Comparison of ENCODE assay signal across 9 mouse cellular contexts in the genomic region with DNA sequence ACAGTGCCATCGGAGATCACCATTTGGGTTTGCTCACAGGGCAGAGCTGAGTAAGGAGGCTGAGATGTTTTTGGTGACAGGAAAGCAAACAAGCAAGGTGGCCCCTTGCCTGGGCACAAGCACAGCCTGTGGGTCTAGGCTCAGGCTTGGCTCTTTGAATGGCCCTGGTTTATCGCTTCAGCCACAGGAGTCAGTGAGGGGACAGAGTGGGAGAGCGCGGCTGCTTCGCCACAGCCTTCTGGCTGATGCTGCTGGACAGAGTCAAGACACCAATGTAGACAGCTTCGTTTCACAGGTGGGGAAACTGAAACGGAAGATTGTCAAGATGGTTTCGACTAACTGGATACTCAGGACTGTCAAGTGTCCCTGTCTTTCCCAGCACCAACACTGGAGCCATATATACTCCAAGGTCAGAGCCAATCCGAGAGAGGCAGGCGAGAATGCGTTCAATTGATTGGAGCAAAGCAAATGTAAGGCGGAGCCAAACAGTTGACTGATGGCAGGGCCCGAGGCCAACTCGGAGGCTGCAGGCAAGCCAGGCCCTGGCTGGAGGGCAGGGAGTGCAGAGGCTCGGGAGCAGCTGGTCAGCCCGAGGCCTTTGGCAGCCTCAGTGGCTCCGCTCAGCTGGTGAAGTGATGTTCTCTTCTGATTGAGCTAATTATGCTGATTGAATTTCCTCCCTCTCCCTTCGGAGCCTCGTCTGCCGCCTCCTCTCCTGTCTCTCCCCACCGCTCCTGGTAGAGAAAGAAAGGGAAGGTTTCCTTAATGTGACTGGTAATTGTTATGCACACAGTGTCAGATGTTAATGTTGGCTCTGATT.
DNase-seq lines count a peak whose midpoint lies in the region; ATAC-seq and TF ChIP-seq lines count a peak whose summit lies in the region.
"Had no signal": no experiment of that assay in that cellular context is flagged by ENCODE, and none has a peak within 500 bp of the region (broad histone marks: within the 10 kb centered on the region; RNA-seq: fewer than 3 reads in every experiment).

No protein-coding gene starts in this region.

- peaks cover 12% of the 10 kb centered on the region for H3K27me3 ChIP-seq in intestine, embryonic 14.5 days (replicated peaks; ENCODE audit: control insufficient read depth, insufficient read depth, low read length)
- H3K27me3 ChIP-seq in intestine, postnatal 0 days (replicated peaks; ENCODE audit: control insufficient read depth, insufficient read depth, low read length): no peaks in the 10 kb centered on the region
- H3K27me3 ChIP-seq in neural tube, embryonic 12.5 days (replicated peaks): no peaks in the 10 kb centered on the region

- peak; percentile 58 for DNase-seq in intestine, embryonic 14.5 days (ENCODE audit: low spot score)
- DNase-seq in cerebellum, postnatal 25 days: peak; percentile 78 to 85
- peak; percentile 28 to 50 for DNase-seq in frontal cortex, postnatal 25 days (ENCODE audit: low spot score in 2 of 2)
- DNase-seq in hindlimb bud, embryonic 11.5 days (ENCODE audit: extremely low spot score, low read depth, low spot score): peak; percentile 14
- peak; percentile 54 to 65 for DNase-seq in left cerebral cortex, adult 8-10 months (ENCODE audit: low spot score in 2 of 2)
- DNase-seq in spleen, postnatal 36 days (ENCODE audit: low spot score in 2 of 2): no peak

- no peak for TF ChIP-seq CTCF in intestine, postnatal 0 days (IDR thresholded peaks at IDR 0.05; ENCODE audit: low read depth)

- H3K4me2 ChIP-seq in intestine, embryonic 14.5 days (ENCODE audit: low read length): peak overlapping the region; percentile 12; the same call in 1 of the 2 replicates
- no peak overlapping the region for H3K4me2 ChIP-seq in intestine, postnatal 0 days (replicated peaks; ENCODE audit: low read depth)
- peak overlapping the region; percentile 42 for H3K4me2 ChIP-seq in neural tube, embryonic 12.5 days (replicated peaks)

- no peaks in the 10 kb centered on the region for H3K4me1 ChIP-seq in intestine, embryonic 14.5 days (replicated peaks; ENCODE audit: control insufficient read depth, insufficient read depth, low read length)
- H3K4me1 ChIP-seq in intestine, postnatal 0 days (replicated peaks; ENCODE audit: control insufficient read depth, insufficient read depth, low read length): no peaks in the 10 kb centered on the region
- peaks cover 19% of the 10 kb centered on the region for H3K4me1 ChIP-seq in neural tube, embryonic 12.5 days

- H3K27ac ChIP-seq in intestine, embryonic 14.5 days (ENCODE audit: low read depth): no peak overlapping the region
- no peak overlapping the region for H3K27ac ChIP-seq in intestine, postnatal 0 days (ENCODE audit: low read depth, low read length)
- no peak overlapping the region for H3K27ac ChIP-seq in neural tube, embryonic 12.5 days
- H3K27ac ChIP-seq: heart, adult 2 months had no signal

- no peaks in the 10 kb centered on the region for H3K9me3 ChIP-seq in intestine, embryonic 14.5 days (ENCODE audit: control insufficient read depth, low read length)
- H3K9me3 ChIP-seq in intestine, postnatal 0 days (ENCODE audit: control insufficient read depth): no peaks in the 10 kb centered on the region
- H3K9me3 ChIP-seq in neural tube, embryonic 12.5 days: no peaks in the 10 kb centered on the region

- no peaks in the 10 kb centered on the region for H3K36me3 ChIP-seq in intestine, embryonic 14.5 days (ENCODE audit: control insufficient read depth, insufficient read depth, low read length)
- no peaks in the 10 kb centered on the region for H3K36me3 ChIP-seq in intestine, postnatal 0 days (ENCODE audit: control insufficient read depth, insufficient read depth)
- H3K36me3 ChIP-seq in neural tube, embryonic 12.5 days: no peaks in the 10 kb centered on the region

- ATAC-seq in intestine, embryonic 14.5 days (replicated peaks; ENCODE audit: low FRiP score, low TSS enrichment, low read depth): peak; percentile 82
- ATAC-seq in intestine, postnatal 0 days: no peak
- ATAC-seq in neural tube, embryonic 12.5 days (ENCODE audit: low FRiP score, low read depth): peak; percentile 92

- WGBS in intestine, embryonic 14.5 days: 13% methylated on average over 21 of the region's 21 CpGs
- WGBS in intestine, postnatal 0 days: 16% methylated on average over 20 of the region's 21 CpGs
- WGBS in neural tube, embryonic 12.5 days: 10% methylated on average over 21 of the region's 21 CpGs

- H3K9ac ChIP-seq in intestine, embryonic 14.5 days (ENCODE audit: low read length): no peak overlapping the region
- H3K9ac ChIP-seq in intestine, postnatal 0 days (ENCODE audit: low read depth, low read length): no peak overlapping the region
- H3K9ac ChIP-seq in neural tube, embryonic 12.5 days: no peak overlapping the region; the same call in 1 of the 2 replicates

- H3K4me3 ChIP-seq in intestine, embryonic 14.5 days (ENCODE audit: low read depth, low read length): no peak overlapping the region
- H3K4me3 ChIP-seq in intestine, postnatal 0 days (ENCODE audit: low read depth, low read length): no peak overlapping the region
- H3K4me3 ChIP-seq in neural tube, embryonic 12.5 days: no peak overlapping the region
- H3K4me3 ChIP-seq: heart, adult 2 months had no signal

Comparison
In these comparisons a context has a peak if more than half of its experiments do, and no peak if none do; other contexts are left out.
1. DNase-seq: peak in intestine, embryonic 14.5 days (single experiment), cerebellum, postnatal 25 days (2 of 2), frontal cortex, postnatal 25 days (2 of 2), hindlimb bud, embryonic 11.5 days (single experiment) and left cerebral cortex, adult 8-10 months (2 of 2); none in spleen, postnatal 36 days (0 of 2).